Mouse (Mus musculus) myocyte (in vitro differentiated cells): ENCODE measurements around the gene Pgap2. TPM values are rescaled to one million over a fixed set of nuclear protein-coding genes. Genes with fewer than 3 reads are reported as not detected.
A peak's percentile ranks its signal among the peaks of the same experiment; 100 is the strongest.

Source experiments
- H3K27me3 ChIP-seq: one replicate; pipeline ENCODE4 v1.6.1; 2011; ENCODE audit not compliant: control insufficient read depth, insufficient read depth, insufficient read length
- H3K36me3 ChIP-seq: one replicate; pipeline ENCODE4 v1.6.1; 2011; ENCODE audit not compliant: control insufficient read depth, insufficient read depth
- H3K4me2 ChIP-seq: one replicate; pipeline ENCODE4 v1.6.1; 2011; ENCODE audit warnings: low read depth, control low read depth
- H3K4me3 ChIP-seq: one replicate; pipeline ENCODE4 v1.5.1; 2011; ENCODE audit warnings: mild to moderate bottlenecking, control low read depth, moderate library complexity
- H3K79me2 ChIP-seq: one replicate; pipeline ENCODE4 v1.6.1; 2011; ENCODE audit not compliant: control insufficient read depth, insufficient read depth
- H3ac ChIP-seq: one replicate; pipeline ENCODE4 v1.6.1; 2011; ENCODE audit not compliant: control insufficient read depth, insufficient read length
- CEBPB ChIP-seq: IDR thresholded peaks from 2 replicates; pipeline ENCODE4 v1.6.1; 2011; ENCODE audit warnings: mild to moderate bottlenecking, moderate library complexity; ENCODE audit not compliant: poor library complexity, insufficient read depth, severe bottlenecking
- E2F4 ChIP-seq: IDR thresholded peaks from one replicate; pipeline ENCODE4 v1.6.1; 2011; ENCODE audit warnings: mild to moderate bottlenecking, control low read depth, moderate library complexity; ENCODE audit not compliant: insufficient read depth
- MAX ChIP-seq: IDR thresholded peaks from one replicate; pipeline ENCODE4 v1.6.1; 2011; ENCODE audit warnings: low read depth, mild to moderate bottlenecking, control low read depth
- MYOD1 ChIP-seq, 3 experiments: IDR thresholded peaks; one replicate each; pipeline ENCODE4 v1.6.1; 2011; ENCODE audit warnings: control low read depth in 2 of 3, low read depth in 2 of 3, mild to moderate bottlenecking in 2 of 3, moderate library complexity in 1 of 3; ENCODE audit not compliant: insufficient read length in 2 of 3, control insufficient read depth in 1 of 3
- MYOG ChIP-seq, 3 experiments: IDR thresholded peaks; one replicate each; pipeline ENCODE4 v1.6.1; 2011; ENCODE audit warnings: control low read depth in 2 of 3, low read depth in 2 of 3, mild to moderate bottlenecking in 2 of 3; ENCODE audit not compliant: insufficient read length in 2 of 3, control insufficient read depth in 1 of 3, insufficient read depth in 1 of 3
- POLR2A ChIP-seq: IDR thresholded peaks from one replicate; pipeline ENCODE4 v1.6.1; 2011; ENCODE audit warnings: low read depth, mild to moderate bottlenecking, control low read depth, moderate library complexity; ENCODE audit not compliant: insufficient read length
- POLR2AphosphoS2 ChIP-seq: IDR thresholded peaks from one replicate; pipeline ENCODE4 v1.6.1; 2011; ENCODE audit warnings: low read depth, control low read depth; ENCODE audit not compliant: insufficient read length
- REST ChIP-seq: IDR thresholded peaks from one replicate; pipeline ENCODE4 v1.6.1; 2011; ENCODE audit warnings: mild to moderate bottlenecking, control low read depth, moderate library complexity; ENCODE audit not compliant: insufficient read depth, insufficient read length
- SRF ChIP-seq: IDR thresholded peaks from one replicate; pipeline ENCODE4 v1.6.1; 2011; ENCODE audit warnings: low read depth; ENCODE audit not compliant: control insufficient read depth, insufficient read length
- TCF12 ChIP-seq: IDR thresholded peaks from one replicate; pipeline ENCODE4 v1.6.1; 2011; ENCODE audit warnings: mild to moderate bottlenecking, control low read depth; ENCODE audit not compliant: poor library complexity, insufficient read depth, severe bottlenecking
- TCF3 ChIP-seq: IDR thresholded peaks from one replicate; pipeline ENCODE4 v1.6.1; 2011; ENCODE audit warnings: low read depth, control low read depth; ENCODE audit not compliant: insufficient read length
- USF1 ChIP-seq: IDR thresholded peaks from one replicate; pipeline ENCODE4 v1.6.1; 2011; ENCODE audit warnings: low read depth, mild to moderate bottlenecking, control low read depth, moderate library complexity
- polyA plus RNA-seq: library from polyadenylated mRNA; unstranded; fragments of >200 nt; fragmentation: generic; extraction: Trizol; gene quantifications from one replicate; pipeline ENCODE4 v1.2.1, GENCODE M21; 2012; ENCODE audit warnings: missing spikeins

Gene Pgap2
- polyA plus RNA-seq, 1 experiment, result 33.3 TPM

DNA sequence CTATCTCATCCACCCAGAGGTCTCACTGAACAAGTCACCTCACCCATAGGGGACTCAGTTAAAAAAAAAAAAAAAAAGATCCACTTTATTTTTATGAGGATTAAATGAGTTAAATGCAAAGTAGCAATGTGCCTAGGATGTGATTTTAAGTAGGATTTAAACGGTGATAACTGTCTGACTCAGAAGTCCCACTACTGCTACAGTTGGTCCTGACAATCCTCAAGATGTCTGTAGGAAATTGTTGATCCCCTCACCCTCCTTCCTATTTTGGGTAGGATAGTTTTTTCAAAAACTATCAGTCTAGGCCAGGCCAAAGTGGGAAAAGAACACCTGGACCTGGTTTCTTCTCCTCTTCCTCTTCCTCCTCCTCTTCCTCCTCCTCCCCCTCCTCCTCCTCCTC lies 11.9 kb downstream of the Pgap2 start:
- H3K79me2 ChIP-seq, result no peaks in the 10 kb centered on the region
- TF ChIP-seq REST, result no peak
- TF ChIP-seq TCF12, result no peak
- no peak for TF ChIP-seq POLR2AphosphoS2
- TF ChIP-seq CEBPB, result no peak
- TF ChIP-seq USF1, result no peak
- no peak for TF ChIP-seq MAX
- TF ChIP-seq MYOG (IDR thresholded peaks at IDR 0.05; ENCODE audit: control insufficient read depth in 1 of 3, insufficient read depth in 1 of 3, insufficient read length in 2 of 3, low read depth in 2 of 3), result no peak
- no peak for TF ChIP-seq E2F4
- TF ChIP-seq MYOD1 (IDR thresholded peaks at IDR 0.05; ENCODE audit: control insufficient read depth in 1 of 3, insufficient read length in 2 of 3, low read depth in 2 of 3), result no peak
- no peak for TF ChIP-seq SRF
- no peak for TF ChIP-seq POLR2A
- TF ChIP-seq TCF3, result no peak
- H3K4me3 ChIP-seq, result peak overlapping the region; percentile 40
- no peak overlapping the region for H3ac ChIP-seq
- peak overlapping the region; percentile 44 for H3K4me2 ChIP-seq
- H3K27me3 ChIP-seq, result no peaks in the 10 kb centered on the region
- H3K36me3 ChIP-seq, result no peaks in the 10 kb centered on the region

DNA sequence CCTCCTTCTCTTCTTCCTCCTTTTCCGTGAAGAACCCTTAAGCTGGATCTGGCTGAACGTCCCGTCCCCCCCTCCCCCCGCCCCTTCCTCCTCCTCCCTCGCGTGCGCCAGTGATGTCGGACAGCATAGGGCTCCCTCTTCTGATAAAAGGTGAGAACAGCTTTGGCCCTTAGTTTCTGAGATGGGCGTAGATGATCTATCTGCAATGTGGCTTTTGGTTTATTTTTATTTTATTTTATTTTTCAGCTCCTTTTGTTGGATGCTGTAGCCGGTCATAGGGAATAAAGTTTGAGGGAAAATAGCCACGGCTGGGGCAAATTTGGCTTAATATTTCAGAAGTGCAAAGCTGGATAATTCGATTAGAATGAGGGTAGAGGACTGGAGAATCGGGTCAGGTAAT lies 12.3 kb downstream of the Pgap2 start:
- Histone ChIP-seq H3ac (peak overlapping the region; percentile 40), H3K36me3 (no peaks in the 10 kb centered on the region), H3K4me3 (peak overlapping the region; percentile 40), H3K79me2 (no peaks in the 10 kb centered on the region), H3K27me3 (no peaks in the 10 kb centered on the region), H3K4me2 (peak overlapping the region; percentile 94)
- TF ChIP-seq MYOG (IDR thresholded peaks at IDR 0.05; ENCODE audit: control insufficient read depth in 1 of 3, insufficient read depth in 1 of 3, insufficient read length in 2 of 3, low read depth in 2 of 3) (no peak), E2F4 (no peak), TCF12 (no peak), REST (no peak), MYOD1 (IDR thresholded peaks at IDR 0.05; ENCODE audit: control insufficient read depth in 1 of 3, insufficient read length in 2 of 3, low read depth in 2 of 3) (no peak), MAX (no peak), SRF (no peak), CEBPB (no peak), POLR2A (no peak), TCF3 (no peak), USF1 (no peak), POLR2AphosphoS2 (no peak)

DNA sequence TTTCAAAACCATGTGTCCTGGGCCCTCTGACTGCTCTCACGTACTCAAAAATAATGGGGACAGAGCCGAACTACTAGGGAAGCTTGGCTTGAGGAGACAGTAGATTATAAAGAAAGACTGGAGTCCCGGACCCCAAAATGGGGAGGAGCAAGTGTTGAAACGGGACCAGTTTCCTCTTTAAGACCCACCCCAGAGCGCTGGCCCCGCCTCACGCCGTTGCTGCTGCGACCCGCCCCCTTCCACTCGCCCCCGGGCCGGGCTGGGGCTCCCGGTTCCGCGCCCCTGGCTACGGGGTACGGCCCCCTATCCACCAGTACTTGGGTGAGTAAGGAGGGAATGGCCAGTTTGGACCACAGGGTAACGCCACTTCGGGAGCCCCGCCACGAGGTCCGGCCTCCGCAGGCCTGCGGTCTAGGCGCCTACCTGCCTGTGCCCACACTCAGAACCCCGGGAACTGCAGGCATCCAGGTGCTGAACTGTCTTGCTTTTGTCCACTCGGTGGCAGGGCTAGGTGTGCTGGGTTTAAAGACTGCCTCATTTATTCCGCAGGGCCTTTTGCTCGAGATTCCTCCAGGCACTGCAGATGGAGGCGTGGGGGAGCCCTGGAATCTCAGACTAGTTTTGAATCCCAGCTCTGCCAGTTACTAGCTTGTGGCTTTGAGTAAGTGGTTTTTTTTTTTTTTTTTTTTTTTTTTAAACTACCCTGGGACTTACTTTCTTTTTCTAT lies 13.0 kb downstream of the Pgap2 start:
- H3K36me3 ChIP-seq, result no peaks in the 10 kb centered on the region

DNA sequence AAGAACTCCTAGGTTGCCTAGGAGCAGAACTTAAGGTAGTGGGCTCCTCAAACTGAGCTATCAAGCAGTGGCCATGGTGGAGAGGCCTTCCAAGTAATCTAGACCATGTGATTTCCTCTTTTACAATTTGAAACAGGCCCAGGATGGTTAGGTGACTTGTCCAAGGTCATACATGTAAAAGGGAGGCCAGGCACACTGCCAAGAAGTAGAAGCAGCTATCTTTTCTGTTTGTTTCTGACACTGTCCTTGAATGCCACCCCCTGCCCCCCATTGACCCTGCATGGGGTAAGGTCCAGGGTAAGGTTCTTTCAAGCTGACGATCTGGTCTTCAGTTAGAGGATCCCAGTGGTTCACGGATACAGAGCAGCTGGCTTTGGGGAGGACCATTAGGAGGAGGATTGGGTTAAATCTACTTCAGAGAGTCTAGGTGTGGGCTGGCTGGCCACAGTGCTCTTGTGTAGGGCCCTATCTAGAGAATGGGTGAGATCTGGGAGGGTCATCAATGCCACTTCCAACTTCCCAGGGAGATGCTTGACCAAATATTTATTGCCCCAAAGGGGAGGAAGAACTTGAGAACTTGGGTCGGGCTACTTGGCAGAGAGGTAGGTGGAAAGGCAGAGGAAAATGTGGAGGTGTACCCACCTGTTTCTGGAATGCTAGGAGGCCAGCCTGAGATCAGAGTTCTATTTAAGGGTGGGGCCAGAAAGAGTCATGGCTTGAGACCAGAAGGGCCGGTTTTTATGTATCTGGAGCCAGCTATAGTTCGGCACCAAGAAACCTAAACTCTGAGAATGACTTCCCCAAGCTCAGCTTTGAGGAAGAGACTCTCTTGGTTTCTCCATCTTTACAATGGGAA lies 14.1 kb downstream of the Pgap2 start:
- no peaks in the 10 kb centered on the region for H3K27me3 ChIP-seq
- TF ChIP-seq USF1 (no peak), MAX (no peak), TCF12 (no peak), POLR2AphosphoS2 (no peak)

More for the DNA sequence above, 13.0 kb downstream of the Pgap2 start:
- H3K27me3 ChIP-seq, result no peaks in the 10 kb centered on the region
- peak overlapping the region; percentile 94 for H3K4me2 ChIP-seq
- peak overlapping the region; percentile 40 for H3K4me3 ChIP-seq
- H3ac ChIP-seq, result peak overlapping the region; percentile 40
- H3K79me2 ChIP-seq, result no peaks in the 10 kb centered on the region
- no peak for TF ChIP-seq CEBPB
- peak; percentile 40 for TF ChIP-seq POLR2A
- TF ChIP-seq MYOD1 (IDR thresholded peaks at IDR 0.05; ENCODE audit: control insufficient read depth in 1 of 3, insufficient read length in 2 of 3, low read depth in 2 of 3), result no peak
- no peak for TF ChIP-seq TCF3
- no peak for TF ChIP-seq E2F4
- peak; percentile 14 for TF ChIP-seq POLR2AphosphoS2

DNA sequence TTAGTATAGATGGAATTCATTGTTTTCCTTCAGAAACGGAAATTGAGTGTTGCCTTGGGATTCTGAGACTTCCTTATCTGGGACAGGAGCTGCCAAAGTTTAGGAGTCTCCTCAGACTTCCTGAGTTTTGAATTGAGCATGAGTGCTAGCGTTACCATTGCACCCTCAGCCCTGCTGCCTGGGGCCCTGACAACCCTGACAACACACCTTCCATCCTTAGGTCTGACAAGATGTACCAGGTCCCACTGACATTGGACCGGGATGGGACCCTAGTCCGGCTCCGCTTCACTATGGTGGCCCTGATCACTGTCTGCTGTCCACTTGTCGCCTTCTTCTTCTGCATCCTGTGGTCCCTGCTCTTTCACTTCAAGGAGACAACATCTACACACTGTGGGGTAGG lies 16.0 kb downstream of the Pgap2 start:
- no peaks in the 10 kb centered on the region for H3K79me2 ChIP-seq
- H3K4me2 ChIP-seq, result no peak overlapping the region
- no peaks in the 10 kb centered on the region for H3K36me3 ChIP-seq
- TF ChIP-seq MYOG (IDR thresholded peaks at IDR 0.05; ENCODE audit: control insufficient read depth in 1 of 3, insufficient read depth in 1 of 3, insufficient read length in 2 of 3, low read depth in 2 of 3) (no peak), TCF3 (no peak), POLR2AphosphoS2 (no peak), POLR2A (no peak), E2F4 (no peak), MAX (no peak), REST (no peak)
- no peaks in the 10 kb centered on the region for H3K27me3 ChIP-seq
- no peak overlapping the region for H3ac ChIP-seq
- H3K4me3 ChIP-seq, result no peak overlapping the region

More for the DNA sequence above, 14.1 kb downstream of the Pgap2 start:
- Histone ChIP-seq H3K79me2 (no peaks in the 10 kb centered on the region), H3K36me3 (no peaks in the 10 kb centered on the region), H3K4me3 (peak overlapping the region; percentile 40), H3K4me2 (peak overlapping the region; percentile 94), H3ac (no peak overlapping the region)
